Mouse (Mus musculus): ENCODE data around the gene Zfp874a. TPM values are rescaled to one million over a fixed set of nuclear protein-coding genes. Genes with fewer than 3 reads are reported as not detected.

Gene Zfp874a
- 5.8 and 6.9 TPM in 2 replicates for polyA plus RNA-seq (2014; fragmentation: Nextera tagmentation; extraction: Ambion mirVana)

DNA sequence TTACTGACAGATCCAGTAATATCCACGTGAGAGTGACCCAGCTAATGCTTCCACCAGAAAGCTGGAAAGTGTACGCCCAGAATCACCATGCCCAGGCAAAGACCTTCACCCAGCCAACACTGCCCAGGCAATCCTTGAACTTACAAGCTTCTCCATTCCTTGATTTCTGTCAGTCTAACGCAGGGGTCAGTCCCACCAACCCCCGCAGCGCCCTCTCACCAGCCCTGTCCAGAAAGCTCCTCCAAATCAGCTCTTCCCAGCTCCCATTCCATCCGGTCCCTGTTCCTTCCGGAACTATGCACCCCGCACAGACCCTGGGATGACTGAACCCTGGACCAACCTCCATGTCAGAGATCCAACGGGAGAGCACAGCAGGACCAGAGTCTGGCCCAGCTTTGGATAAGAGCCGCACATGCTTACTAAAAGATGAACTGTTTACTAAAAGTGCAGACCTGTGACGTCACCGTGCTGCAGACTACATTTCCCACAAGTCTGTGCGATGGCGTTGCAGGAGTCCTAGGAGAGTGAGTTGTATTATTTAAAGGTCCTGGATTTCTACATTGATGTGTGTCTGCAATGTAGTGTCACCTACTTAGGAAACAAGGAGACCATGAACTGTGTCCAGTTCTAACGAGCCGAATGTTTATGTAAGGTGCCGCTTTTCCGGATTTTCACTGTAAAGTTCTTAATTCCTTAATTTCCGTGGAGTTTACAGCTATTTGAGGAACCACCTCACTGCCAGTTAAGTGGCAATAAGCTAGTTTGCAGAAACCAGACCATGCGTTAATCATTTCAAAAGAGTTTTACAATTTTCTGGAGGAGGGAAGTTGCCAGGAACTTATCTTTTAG, at the start of gene Zfp874a:
Gene Zfp874a, minus strand, starts transcription at position 453 of the 849 bp plus-strand sequence.
- Histone ChIP-seq H3K27me3 (replicated peaks; ENCODE audit: control insufficient read depth, insufficient read depth, low read length) (no peaks in the 10 kb centered on the region), H3K36me3 (ENCODE audit: control insufficient read depth, insufficient read depth, low read length) (peaks cover 6% of the 10 kb centered on the region; the same call in 1 of the 2 replicates), H3K4me2 (peak within 1 kb of the TSS; percentile 77), H3K4me3 (ENCODE audit: low read depth, low read length) (peak within 1 kb of the TSS; percentile 72), H3K9ac (ENCODE audit: low read depth, low read length) (peak within 1 kb of the TSS; percentile 72), H3K9me3 (ENCODE audit: control insufficient read depth, low read length) (no peaks in the 10 kb centered on the region), H3K4me1 (replicated peaks; ENCODE audit: control insufficient read depth, insufficient read depth, low read length) (no peaks in the 10 kb centered on the region), H3K27ac (ENCODE audit: low read depth, low read length) (no peak within 1 kb of the TSS)
- WGBS, result 2% methylated on average over 20 of the region's 20 CpGs
- peak; percentile 75 for DNase-seq (ENCODE audit: low spot score)
- peak; percentile 96 for ATAC-seq (replicated peaks; ENCODE audit: low FRiP score)

- no peak overlapping the region for H3K4me2 ChIP-seq
- H3K27ac ChIP-seq (ENCODE audit: low read depth, low read length), result no peak overlapping the region
- DNase-seq (ENCODE audit: low spot score), result no peak
- no peaks in the 10 kb centered on the region; the same call in 1 of the 2 replicates for H3K36me3 ChIP-seq (ENCODE audit: control insufficient read depth, insufficient read depth, low read length)
- no peak for ATAC-seq (replicated peaks; ENCODE audit: low FRiP score)
- H3K4me3 ChIP-seq (ENCODE audit: low read depth, low read length), result no peak overlapping the region
- H3K27me3 ChIP-seq (replicated peaks; ENCODE audit: control insufficient read depth, insufficient read depth, low read length), result no peaks in the 10 kb centered on the region
- 76% methylated on average over 1 of the region's 1 CpGs for WGBS
- no peaks in the 10 kb centered on the region for H3K9me3 ChIP-seq (ENCODE audit: control insufficient read depth, low read length)
- H3K9ac ChIP-seq (ENCODE audit: low read depth, low read length), result no peak overlapping the region
- peaks cover 8% of the 10 kb centered on the region; the same call in 1 of the 2 replicates for H3K4me1 ChIP-seq (replicated peaks; ENCODE audit: control insufficient read depth, insufficient read depth, low read length)
Observed at GRCm38 (mm10) chr13:67500908-67501307, 49.5 kb upstream of the Zfp874a start.

DNA sequence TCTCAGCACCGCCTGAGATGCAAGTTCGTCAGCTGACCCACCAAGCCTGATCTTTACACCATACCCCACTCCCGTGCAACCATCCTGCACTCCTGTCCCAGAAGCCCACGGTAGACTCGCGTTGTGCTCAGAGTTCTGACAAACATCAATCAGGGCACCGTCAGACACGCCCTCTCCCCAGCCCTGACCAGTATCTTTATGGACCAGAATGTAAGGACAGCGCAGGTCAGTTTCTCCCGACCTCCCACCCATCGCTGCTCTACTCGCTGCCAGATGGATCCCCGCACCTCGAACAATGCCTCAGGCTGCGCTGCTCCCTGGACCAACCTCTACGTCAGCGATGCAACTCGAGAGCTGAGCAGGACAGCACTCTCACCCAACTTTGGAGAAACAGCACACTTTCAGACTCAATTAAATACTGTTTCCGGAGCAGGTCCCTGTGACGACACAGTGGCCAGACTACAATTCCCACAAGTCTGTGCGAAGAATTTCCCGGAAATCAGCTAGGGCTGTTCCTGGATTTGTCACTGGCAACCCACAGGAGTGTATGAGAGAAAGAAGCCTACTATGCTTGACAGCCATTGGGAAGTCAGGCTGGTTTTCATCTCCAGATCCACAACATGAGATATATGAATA, 48.8 kb upstream of the Zfp874a start, which contains the start of gene Zfp58:
Gene Zfp58, minus strand, starts transcription at position 472 of the 636 bp plus-strand sequence.
- peak within 1 kb of the TSS; percentile 70 for H3K4me3 ChIP-seq (ENCODE audit: low read depth, low read length)
- H3K27ac ChIP-seq (ENCODE audit: low read depth, low read length), result 0 out of 2 replicates have a peak within 1 kb of the TSS, but pooled peaks have one; percentile 11
- H3K4me2 ChIP-seq, result peak within 1 kb of the TSS; percentile 71
- peaks cover under 1% of the 10 kb centered on the region; the same call in 1 of the 2 replicates for H3K9me3 ChIP-seq (ENCODE audit: control insufficient read depth, low read length)
- DNase-seq (ENCODE audit: low spot score), result peak; percentile 79
- H3K27me3 ChIP-seq (replicated peaks; ENCODE audit: control insufficient read depth, insufficient read depth, low read length), result no peaks in the 10 kb centered on the region
- H3K9ac ChIP-seq (ENCODE audit: low read depth, low read length), result peak within 1 kb of the TSS; percentile 75
- peak; percentile 92 for ATAC-seq (replicated peaks; ENCODE audit: low FRiP score)
- H3K36me3 ChIP-seq (ENCODE audit: control insufficient read depth, insufficient read depth, low read length), result peaks cover 1% of the 10 kb centered on the region
- peaks cover 8% of the 10 kb centered on the region; the same call in 1 of the 2 replicates for H3K4me1 ChIP-seq (replicated peaks; ENCODE audit: control insufficient read depth, insufficient read depth, low read length)
- WGBS, result under 1% methylated on average over 22 of the region's 22 CpGs

DNA sequence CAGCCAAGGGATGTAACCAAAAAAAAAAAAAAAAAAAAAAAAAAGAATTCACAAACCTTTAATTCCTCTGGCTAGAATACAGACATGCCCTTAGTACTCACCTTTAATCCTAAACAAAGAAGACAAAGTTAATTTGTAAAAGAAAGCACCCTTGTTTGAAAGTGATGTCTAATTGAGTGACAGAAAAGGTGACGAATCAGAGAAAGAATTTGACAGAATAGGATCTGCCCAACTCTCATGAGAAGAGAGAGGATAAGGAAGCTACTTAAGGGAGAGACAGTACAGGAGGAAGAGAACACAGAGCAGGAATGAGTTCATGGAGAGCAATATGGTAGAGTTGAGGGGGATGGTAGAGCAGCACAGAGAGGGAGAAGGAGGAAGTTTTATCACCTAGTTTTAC, 44.2 kb upstream of the Zfp874a start:
- ATAC-seq (replicated peaks; ENCODE audit: low FRiP score), result no peak
- no peak overlapping the region for H3K4me3 ChIP-seq (ENCODE audit: low read depth, low read length)
- H3K27ac ChIP-seq (ENCODE audit: low read depth, low read length), result no peak overlapping the region
- DNase-seq (ENCODE audit: low spot score), result no peak
- peaks cover 13% of the 10 kb centered on the region for H3K9me3 ChIP-seq (ENCODE audit: control insufficient read depth, low read length)
- H3K9ac ChIP-seq (ENCODE audit: low read depth, low read length), result no peak overlapping the region
- peaks cover 32% of the 10 kb centered on the region for H3K36me3 ChIP-seq (ENCODE audit: control insufficient read depth, insufficient read depth, low read length)
- H3K27me3 ChIP-seq (replicated peaks; ENCODE audit: control insufficient read depth, insufficient read depth, low read length), result no peaks in the 10 kb centered on the region
- H3K4me1 ChIP-seq (replicated peaks; ENCODE audit: control insufficient read depth, insufficient read depth, low read length), result peaks cover 8% of the 10 kb centered on the region; the same call in 1 of the 2 replicates
- H3K4me2 ChIP-seq, result no peak overlapping the region
- 80% methylated on average over 1 of the region's 1 CpGs for WGBS

GRCm38 (mm10) chr13:67484424-67484811, 33.0 kb upstream of the Zfp874a start:
- Histone ChIP-seq H3K27me3 (replicated peaks; ENCODE audit: control insufficient read depth, insufficient read depth, low read length) (no peaks in the 10 kb centered on the region), H3K4me2 (peak overlapping the region; percentile 79), H3K36me3 (ENCODE audit: control insufficient read depth, insufficient read depth, low read length) (no peaks in the 10 kb centered on the region), H3K4me3 (ENCODE audit: low read depth, low read length) (peak overlapping the region; percentile 71), H3K27ac (ENCODE audit: low read depth, low read length) (peak overlapping the region; percentile 13; the same call in 1 of the 2 replicates), H3K9ac (ENCODE audit: low read depth, low read length) (peak overlapping the region; percentile 70), H3K4me1 (replicated peaks; ENCODE audit: control insufficient read depth, insufficient read depth, low read length) (0 out of 2 replicates have a peak, but pooled peaks cover 3% of the 10 kb centered on the region), H3K9me3 (ENCODE audit: control insufficient read depth, low read length) (no peaks in the 10 kb centered on the region)
- ATAC-seq (replicated peaks; ENCODE audit: low FRiP score) (peak; percentile 46), DNase-seq (ENCODE audit: low spot score) (no peak)
- 26% methylated on average over 8 of the region's 8 CpGs for WGBS

DNA sequence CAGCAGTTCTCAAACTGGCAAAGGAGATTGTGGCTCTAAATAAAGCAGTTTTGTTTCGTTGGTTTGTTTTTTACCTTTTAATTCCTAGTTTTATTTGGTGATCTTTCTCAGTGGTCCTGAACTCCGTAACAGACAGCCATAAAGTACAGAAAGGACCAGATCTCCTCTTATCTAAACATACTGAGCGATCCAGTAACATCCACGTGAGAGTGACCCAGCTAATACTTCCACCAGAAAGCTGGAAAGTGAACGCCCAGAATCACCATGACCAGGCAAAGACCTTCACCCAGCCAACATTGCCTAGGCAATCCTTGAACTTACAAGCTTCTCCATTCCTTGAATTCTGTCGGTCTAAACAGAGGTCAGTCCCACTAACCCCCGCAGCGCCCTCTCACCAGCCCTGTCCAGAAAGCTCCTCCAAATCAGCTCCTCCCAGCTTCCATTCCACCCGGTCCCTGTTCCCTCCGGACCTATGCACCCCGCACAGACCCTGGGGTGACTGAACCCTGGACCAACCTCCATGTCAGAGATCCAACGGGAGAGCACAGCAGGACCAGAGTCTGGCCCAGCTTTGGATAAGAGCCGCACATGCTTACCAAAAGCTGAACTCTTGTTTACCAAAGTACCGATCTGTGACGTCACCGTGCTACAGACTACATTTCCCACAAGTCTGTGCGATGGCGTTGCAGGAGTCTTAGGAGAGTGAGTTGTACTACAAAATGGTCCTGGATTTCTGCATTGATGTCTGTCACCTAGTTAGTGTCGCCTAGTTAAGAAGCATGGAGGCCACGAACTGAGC, 32.4 kb upstream of the Zfp874a start, which contains the start of gene Zfp874b:
Gene Zfp874b, minus strand, starts transcription at position 634 of the 799 bp plus-strand sequence.
- Histone ChIP-seq H3K9ac (ENCODE audit: low read depth, low read length) (peak within 1 kb of the TSS; percentile 70), H3K27me3 (replicated peaks; ENCODE audit: control insufficient read depth, insufficient read depth, low read length) (no peaks in the 10 kb centered on the region), H3K4me2 (peak within 1 kb of the TSS; percentile 79), H3K4me3 (ENCODE audit: low read depth, low read length) (peak within 1 kb of the TSS; percentile 71), H3K9me3 (ENCODE audit: control insufficient read depth, low read length) (no peaks in the 10 kb centered on the region), H3K4me1 (replicated peaks; ENCODE audit: control insufficient read depth, insufficient read depth, low read length) (0 out of 2 replicates have a peak, but pooled peaks cover 3% of the 10 kb centered on the region), H3K36me3 (ENCODE audit: control insufficient read depth, insufficient read depth, low read length) (no peaks in the 10 kb centered on the region), H3K27ac (ENCODE audit: low read depth, low read length) (peak within 1 kb of the TSS; percentile 58; the same call in 1 of the 2 replicates)
- peak; percentile 82 for DNase-seq (ENCODE audit: low spot score)
- ATAC-seq (replicated peaks; ENCODE audit: low FRiP score), result peak; percentile 92
- WGBS, result 2% methylated on average over 20 of the region's 20 CpGs

- H3K27ac ChIP-seq (ENCODE audit: low read depth, low read length), result no peak overlapping the region
- no peaks in the 10 kb centered on the region for H3K27me3 ChIP-seq (replicated peaks; ENCODE audit: control insufficient read depth, insufficient read depth, low read length)
- H3K9ac ChIP-seq (ENCODE audit: low read depth, low read length), result no peak overlapping the region
- H3K36me3 ChIP-seq (ENCODE audit: control insufficient read depth, insufficient read depth, low read length), result no peaks in the 10 kb centered on the region
- 68% methylated on average over 4 of the region's 4 CpGs for WGBS
- DNase-seq (ENCODE audit: low spot score) (no peak), ATAC-seq (replicated peaks; ENCODE audit: low FRiP score) (no peak)
- no peak overlapping the region for H3K4me2 ChIP-seq
- no peak overlapping the region for H3K4me3 ChIP-seq (ENCODE audit: low read depth, low read length)
- 0 out of 2 replicates have a peak, but pooled peaks cover 3% of the 10 kb centered on the region for H3K4me1 ChIP-seq (replicated peaks; ENCODE audit: control insufficient read depth, insufficient read depth, low read length)
- no peaks in the 10 kb centered on the region for H3K9me3 ChIP-seq (ENCODE audit: control insufficient read depth, low read length)
Observed at GRCm38 (mm10) chr13:67481528-67481927, 30.1 kb upstream of the Zfp874a start.

GRCm38 (mm10) chr13:67469274-67469673, 17.9 kb upstream of the Zfp874a start:
- no peak overlapping the region for H3K9ac ChIP-seq (ENCODE audit: low read depth, low read length)
- 71% methylated on average over 3 of the region's 3 CpGs for WGBS
- DNase-seq (ENCODE audit: low spot score) (no peak), ATAC-seq (replicated peaks; ENCODE audit: low FRiP score) (no peak)
- H3K4me3 ChIP-seq (ENCODE audit: low read depth, low read length), result no peak overlapping the region
- no peaks in the 10 kb centered on the region for H3K9me3 ChIP-seq (ENCODE audit: control insufficient read depth, low read length)
- peaks cover 6% of the 10 kb centered on the region; the same call in 1 of the 2 replicates for H3K36me3 ChIP-seq (ENCODE audit: control insufficient read depth, insufficient read depth, low read length)
- H3K27me3 ChIP-seq (replicated peaks; ENCODE audit: control insufficient read depth, insufficient read depth, low read length), result no peaks in the 10 kb centered on the region
- H3K27ac ChIP-seq (ENCODE audit: low read depth, low read length), result no peak overlapping the region
- no peaks in the 10 kb centered on the region for H3K4me1 ChIP-seq (replicated peaks; ENCODE audit: control insufficient read depth, insufficient read depth, low read length)
- H3K4me2 ChIP-seq, result no peak overlapping the region
